Mouse (Mus musculus) hindbrain, embryonic 16.5 days (tissue): ENCODE measurements at regions not wholly inside any gene's neighbourhood (a gene's known extent, or its start where the extent isn't known, plus 50 kb on each side); places are given as distances from the start of the nearest gene placed in this dataset.

ENCODE experiments used
- ATAC-seq: fragments of 200-750 bp; cut with Nextera tagmentation; 2 replicates; pipeline ENCODE4 v1.8.0; 2017; ENCODE audit warnings: moderate TSS enrichment, moderate library complexity
- H3K27ac ChIP-seq: fragments of 300-500 bp; sonication (generic); 2 replicates; pipeline ENCODE4 v1.5.1; 2014; ENCODE audit warnings: low read depth, mild to moderate bottlenecking, control low read depth, low read length, moderate library complexity
- H3K27me3 ChIP-seq: fragments of 300-500 bp; sonication (generic); replicated peaks from 2 replicates; pipeline ENCODE4 v1.6.1; 2014; ENCODE audit warnings: low read length; ENCODE audit not compliant: control insufficient read depth, insufficient read depth
- H3K36me3 ChIP-seq: fragments of 300-500 bp; sonication (generic); 2 replicates; pipeline ENCODE4 v1.6.1; 2014; ENCODE audit warnings: mild to moderate bottlenecking, low read length, moderate library complexity, mixed read lengths; ENCODE audit not compliant: control insufficient read depth, insufficient read depth
- H3K4me1 ChIP-seq: fragments of 300-500 bp; sonication (generic); 2 replicates; pipeline ENCODE4 v1.6.1; 2014; ENCODE audit warnings: low read depth, low read length; ENCODE audit not compliant: control insufficient read depth, insufficient read depth
- H3K4me2 ChIP-seq: fragments of 300-500 bp; sonication (generic); 2 replicates; pipeline ENCODE4 v1.6.1; 2014; ENCODE audit warnings: mild to moderate bottlenecking, low read length, control low read depth, moderate library complexity
- H3K4me3 ChIP-seq: fragments of 300-500 bp; sonication (generic); 2 replicates; pipeline ENCODE4 v1.5.1; 2014; ENCODE audit warnings: mild to moderate bottlenecking, low read length, control low read depth, moderate library complexity
- H3K9ac ChIP-seq: fragments of 300-500 bp; sonication (generic); 2 replicates; pipeline ENCODE4 v1.6.1; 2014; ENCODE audit warnings: low read depth, mild to moderate bottlenecking, control low read depth, low read length, moderate library complexity
- H3K9me3 ChIP-seq: fragments of 300-500 bp; sonication (generic); 2 replicates; pipeline ENCODE4 v1.6.1; 2014; ENCODE audit warnings: mild to moderate bottlenecking, low read length, moderate library complexity; ENCODE audit not compliant: control insufficient read depth
- WGBS: fragments of 180-500 bp; shearing (Covaris S2); extraction: QIAGEN DNeasy Blood & Tissue Kit; methylation state at CpG from one replicate; pipeline ENCODE4 v1.1.7; 2014; 5-methylcytosine and 5-hydroxymethylcytosine counted together

- H3K9me3 ChIP-seq, result no peaks in the 10 kb centered on the region
- no peak overlapping the region for H3K4me3 ChIP-seq
- no peak for ATAC-seq
- no peak overlapping the region for H3K9ac ChIP-seq
- WGBS, result 86% methylated on average over 5 of the region's 5 CpGs
- H3K27ac ChIP-seq, result no peak overlapping the region
- H3K27me3 ChIP-seq, result no peaks in the 10 kb centered on the region
- no peaks in the 10 kb centered on the region for H3K4me1 ChIP-seq
- H3K4me2 ChIP-seq, result no peak overlapping the region
- H3K36me3 ChIP-seq, result no peaks in the 10 kb centered on the region
These were observed 76.9 kb upstream of the Syt13 start for GRCm38 (mm10) chr2:92838012-92838411.

GRCm38 (mm10) chr2:92840009-92840408, 74.9 kb upstream of the Syt13 start:
- H3K36me3 ChIP-seq, result no peaks in the 10 kb centered on the region
- 22% methylated on average over 4 of the region's 4 CpGs for WGBS
- no peak overlapping the region for H3K9ac ChIP-seq
- no peak overlapping the region for H3K4me3 ChIP-seq
- H3K27ac ChIP-seq, result no peak overlapping the region
- H3K4me2 ChIP-seq, result no peak overlapping the region
- no peaks in the 10 kb centered on the region for H3K9me3 ChIP-seq
- no peaks in the 10 kb centered on the region for H3K27me3 ChIP-seq
- peaks cover 5% of the 10 kb centered on the region for H3K4me1 ChIP-seq
- ATAC-seq, result peak; percentile 81

GRCm38 (mm10) chr2:92841626-92842025, 73.3 kb upstream of the Syt13 start:
- WGBS, result 46% methylated on average over 3 of the region's 3 CpGs
- H3K9me3 ChIP-seq, result no peaks in the 10 kb centered on the region
- H3K27me3 ChIP-seq, result no peaks in the 10 kb centered on the region
- no peak overlapping the region for H3K4me2 ChIP-seq
- no peaks in the 10 kb centered on the region for H3K36me3 ChIP-seq
- no peak overlapping the region for H3K9ac ChIP-seq
- ATAC-seq, result no peak
- no peak overlapping the region for H3K27ac ChIP-seq
- H3K4me3 ChIP-seq, result no peak overlapping the region
- peaks cover 12% of the 10 kb centered on the region for H3K4me1 ChIP-seq

- Histone ChIP-seq H3K9ac (no peak overlapping the region), H3K4me2 (peak overlapping the region; percentile 6; the same call in 1 of the 2 replicates), H3K27ac (peak overlapping the region; percentile 19), H3K36me3 (no peaks in the 10 kb centered on the region), H3K9me3 (no peaks in the 10 kb centered on the region), H3K4me1 (peaks cover 12% of the 10 kb centered on the region), H3K27me3 (no peaks in the 10 kb centered on the region), H3K4me3 (no peak overlapping the region)
- peak; percentile 72 for ATAC-seq
- WGBS, result 16% methylated on average over 14 of the region's 14 CpGs
These were observed 69.7 kb upstream of the Syt13 start for GRCm38 (mm10) chr2:92845061-92845769.

GRCm38 (mm10) chr2:92848962-92849361, 65.9 kb upstream of the Syt13 start:
- ATAC-seq, result no peak
- H3K36me3 ChIP-seq, result no peaks in the 10 kb centered on the region
- H3K9ac ChIP-seq, result no peak overlapping the region
- 58% methylated on average over 13 of the region's 13 CpGs for WGBS
- no peak overlapping the region for H3K4me2 ChIP-seq
- H3K4me3 ChIP-seq, result no peak overlapping the region
- no peaks in the 10 kb centered on the region for H3K9me3 ChIP-seq
- no peak overlapping the region for H3K27ac ChIP-seq
- peaks cover 12% of the 10 kb centered on the region for H3K4me1 ChIP-seq
- H3K27me3 ChIP-seq, result no peaks in the 10 kb centered on the region

- 46% methylated on average over 5 of the region's 5 CpGs for WGBS
- Histone ChIP-seq H3K27ac (no peak overlapping the region), H3K4me1 (no peaks in the 10 kb centered on the region; the same call in 1 of the 2 replicates), H3K36me3 (no peaks in the 10 kb centered on the region), H3K9ac (no peak overlapping the region), H3K9me3 (no peaks in the 10 kb centered on the region), H3K27me3 (no peaks in the 10 kb centered on the region), H3K4me3 (no peak overlapping the region), H3K4me2 (no peak overlapping the region)
- ATAC-seq, result no peak
These were observed 63.6 kb upstream of the Syt13 start for GRCm38 (mm10) chr2:92851336-92851735.

- H3K9me3 ChIP-seq, result no peaks in the 10 kb centered on the region
- 66% methylated on average over 3 of the region's 3 CpGs for WGBS
- H3K4me3 ChIP-seq, result no peak overlapping the region
- no peaks in the 10 kb centered on the region; the same call in 1 of the 2 replicates for H3K4me1 ChIP-seq
- H3K27ac ChIP-seq, result no peak overlapping the region
- H3K9ac ChIP-seq, result no peak overlapping the region
- no peak overlapping the region for H3K4me2 ChIP-seq
- ATAC-seq, result no peak; the same call in 1 of the 2 replicates
- H3K36me3 ChIP-seq, result no peaks in the 10 kb centered on the region
- no peaks in the 10 kb centered on the region for H3K27me3 ChIP-seq
These were observed 61.7 kb upstream of the Syt13 start for GRCm38 (mm10) chr2:92853175-92853574.

- ATAC-seq, result no peak
- H3K4me3 ChIP-seq, result no peak overlapping the region
- no peaks in the 10 kb centered on the region; the same call in 1 of the 2 replicates for H3K4me1 ChIP-seq
- H3K9me3 ChIP-seq, result no peaks in the 10 kb centered on the region
- H3K27me3 ChIP-seq, result no peaks in the 10 kb centered on the region
- H3K4me2 ChIP-seq, result no peak overlapping the region
- H3K9ac ChIP-seq, result no peak overlapping the region
- 69% methylated on average over 4 of the region's 4 CpGs for WGBS
- H3K36me3 ChIP-seq, result no peaks in the 10 kb centered on the region
- H3K27ac ChIP-seq, result no peak overlapping the region
These were observed 60.6 kb upstream of the Syt13 start for GRCm38 (mm10) chr2:92854331-92854730.

GRCm38 (mm10) chr2:92856047-92856446, 58.9 kb upstream of the Syt13 start:
- no peak for ATAC-seq
- 70% methylated on average over 12 of the region's 12 CpGs for WGBS
- no peaks in the 10 kb centered on the region for H3K27me3 ChIP-seq

More at GRCm38 (mm10) chr2:92856047-92856446, 58.9 kb upstream of the Syt13 start:
- Histone ChIP-seq H3K9me3 (no peaks in the 10 kb centered on the region), H3K36me3 (no peaks in the 10 kb centered on the region), H3K27ac (no peak overlapping the region), H3K4me2 (no peak overlapping the region), H3K4me1 (no peaks in the 10 kb centered on the region), H3K9ac (no peak overlapping the region), H3K4me3 (no peak overlapping the region)
